Mouse (Mus musculus) adrenal gland (tissue): ENCODE measurements around the gene Washc2.

Experiments
- intact Hi-C: fragments of 180-260 bp; cut with DNase I; formaldehyde crosslinking; loops from one replicate; pipeline ENCODE4 v1.15.1; 2025

The Washc2 gene

DNA sequence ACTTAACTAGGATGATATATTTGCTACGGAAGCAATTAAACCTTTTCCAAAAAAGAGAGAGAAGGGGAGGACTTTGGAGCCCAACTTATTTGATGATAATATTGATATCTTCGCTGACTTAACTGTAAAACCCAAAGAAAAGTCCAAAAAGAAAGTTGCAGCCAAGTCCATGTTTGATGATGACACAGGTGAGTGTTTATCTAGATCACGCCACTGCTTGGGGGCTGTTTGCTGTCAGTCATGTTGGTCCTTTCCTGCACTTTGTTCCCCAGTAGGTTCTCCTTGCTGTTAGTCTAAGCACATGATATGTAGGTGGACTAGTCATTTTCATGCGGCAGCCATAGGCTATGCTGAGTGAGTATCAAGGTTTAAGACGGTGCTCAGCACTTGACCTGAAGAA, 52.6 kb downstream of the Washc2 start:
- intact Hi-C loops, result no loop called here

DNA sequence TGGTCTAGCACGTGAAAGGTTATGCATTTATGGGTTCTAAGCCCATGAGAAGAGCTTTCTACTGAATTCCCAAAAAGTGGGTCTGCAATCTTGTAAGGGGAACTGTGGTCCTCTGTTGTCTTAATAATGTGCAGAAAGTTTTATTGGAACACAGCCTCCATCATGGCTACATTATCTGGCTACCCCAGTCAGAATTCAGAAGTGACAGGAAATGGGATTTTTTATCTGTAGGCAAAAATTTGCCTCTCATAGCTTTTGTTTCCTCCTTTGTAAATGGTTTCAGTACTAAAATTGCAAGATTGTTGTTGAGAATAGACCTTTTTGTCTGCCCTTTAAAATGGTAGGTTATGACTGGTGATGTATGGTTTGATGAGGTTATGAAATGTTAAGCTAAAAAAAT, 55.0 kb downstream of the Washc2 start:
- intact Hi-C loops, result no loop called here

DNA sequence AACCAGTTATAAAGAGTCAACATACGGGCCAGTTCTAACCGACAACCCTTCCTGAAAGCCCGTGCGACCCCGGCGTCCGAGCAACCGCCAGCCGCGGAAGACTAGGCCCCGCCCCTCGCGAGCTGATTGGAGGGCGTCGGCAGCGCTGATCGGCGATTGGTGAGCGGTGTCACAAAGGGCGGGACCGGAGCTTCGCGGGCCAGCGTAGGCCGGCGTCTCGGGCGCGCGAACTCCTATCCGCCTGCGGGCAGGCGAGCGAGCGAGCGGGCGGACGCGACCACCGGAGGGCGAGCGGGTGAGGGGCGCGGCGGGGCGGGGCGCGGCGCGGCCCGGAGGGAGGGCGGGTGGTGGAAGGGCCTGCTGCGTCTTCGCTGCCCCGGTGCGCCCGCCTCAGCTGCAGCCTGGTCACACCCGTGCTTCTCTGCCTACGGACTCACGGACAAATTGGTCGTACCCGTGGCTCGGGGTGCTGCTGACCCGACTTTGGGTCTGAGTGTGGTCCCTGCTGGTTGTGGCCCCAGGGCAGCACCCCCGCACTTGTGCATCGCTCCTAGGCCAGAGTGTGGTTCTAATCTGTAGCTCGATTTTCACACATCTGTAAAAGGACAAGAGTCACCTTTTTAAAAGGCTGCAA, 56.3 kb downstream of the Washc2 start, which contains the start of gene Zfand4:
Gene Zfand4, plus strand, starts transcription at position 205 of the 634 bp plus-strand sequence.
- intact Hi-C loops, result no loop called here

DNA sequence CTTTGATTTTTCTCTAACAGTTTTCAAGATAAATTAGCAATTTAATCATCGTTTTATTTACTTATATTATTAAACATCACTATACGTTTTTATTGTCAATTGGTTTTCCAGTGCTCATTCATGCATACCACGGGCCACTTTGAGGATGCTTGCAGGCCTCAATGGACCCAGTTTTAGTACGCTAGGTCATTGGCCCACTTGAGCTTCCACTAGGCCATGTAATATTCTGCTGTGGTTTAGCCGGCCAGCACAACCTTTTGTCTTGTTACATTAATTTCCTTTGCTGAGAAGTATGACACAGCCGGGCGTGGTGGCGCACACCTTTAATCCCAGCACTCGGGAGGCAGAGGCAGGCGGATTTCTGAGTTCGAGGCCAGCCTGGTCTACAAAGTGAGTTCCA, 57.0 kb downstream of the Washc2 start:
- intact Hi-C loops, result no loop called here

DNA sequence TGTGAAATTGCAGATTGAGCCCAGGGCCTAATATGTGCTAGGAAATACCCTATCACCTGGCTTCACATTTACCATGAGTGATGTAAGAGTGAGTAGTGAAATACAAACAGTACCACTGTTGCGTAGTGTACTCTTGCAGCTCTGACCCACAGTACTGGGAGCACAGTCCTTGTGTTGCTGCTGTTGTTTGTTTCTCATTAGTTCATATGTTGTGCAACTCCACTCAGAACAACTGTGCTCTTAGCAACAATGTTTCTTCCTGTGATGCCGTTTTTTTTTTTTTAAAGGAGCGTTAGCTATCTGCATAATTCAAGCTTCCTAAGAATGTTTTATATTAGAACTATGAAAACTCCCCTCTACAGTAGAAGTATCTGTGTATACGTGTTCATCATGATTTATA, 57.8 kb downstream of the Washc2 start:
- intact Hi-C loops, result no loop called here

DNA sequence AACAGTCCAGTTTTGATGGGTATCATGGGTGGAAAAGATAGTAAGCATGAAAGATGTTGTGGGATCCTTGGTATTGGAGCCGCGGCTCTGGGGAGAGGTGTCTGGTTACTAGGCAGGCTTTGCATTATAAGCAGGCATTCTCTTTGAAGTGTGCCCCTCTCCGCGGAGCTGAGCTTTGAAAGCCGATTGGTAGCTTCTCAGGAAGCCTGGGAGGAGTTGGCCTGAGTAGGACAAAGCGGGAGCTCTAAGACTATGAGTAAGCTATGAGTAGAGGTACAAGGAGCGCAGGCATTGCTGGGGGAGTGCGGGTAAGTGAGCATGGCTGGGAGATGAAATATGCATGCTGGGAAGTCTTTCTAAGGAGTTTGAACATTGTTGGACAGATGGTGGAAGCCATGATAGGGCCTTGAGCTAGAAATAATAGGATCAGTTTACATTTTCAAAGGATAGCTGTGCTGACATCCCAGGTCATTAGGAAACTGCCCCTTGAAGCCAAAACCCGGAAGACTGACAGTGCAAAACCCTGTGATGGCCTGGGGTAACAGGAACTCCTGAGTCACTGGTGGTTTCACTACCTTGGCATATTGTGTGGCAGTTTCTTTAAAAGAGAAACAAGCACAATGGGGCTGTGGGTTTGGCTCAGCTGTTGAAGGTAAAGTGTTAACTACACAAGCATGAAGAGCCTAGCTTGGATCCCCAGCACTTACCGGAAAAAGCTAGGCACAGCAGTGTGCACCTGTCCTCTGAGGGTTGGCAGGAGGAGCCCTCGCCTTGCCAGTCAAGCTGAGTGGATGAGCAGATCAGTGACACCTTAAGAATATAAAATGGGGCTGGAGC, 58.7 kb downstream of the Washc2 start:
- intact Hi-C loops, result no loop called here

DNA sequence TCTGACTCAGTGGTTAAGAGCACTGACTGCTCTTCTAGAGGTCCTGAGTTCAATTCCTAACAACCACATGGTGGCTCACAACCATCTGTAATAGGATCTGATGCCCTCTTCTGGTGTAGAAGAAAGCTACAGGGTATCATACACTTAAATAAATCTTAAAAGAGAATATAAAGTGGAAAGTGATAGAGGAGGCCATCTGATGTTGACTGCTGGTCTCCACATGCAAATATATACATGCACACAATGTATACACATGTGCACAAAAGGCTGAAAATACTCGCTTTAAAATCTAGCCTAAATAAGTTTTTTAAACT, 59.2 kb downstream of the Washc2 start:
- intact Hi-C loops, result no loop called here

DNA sequence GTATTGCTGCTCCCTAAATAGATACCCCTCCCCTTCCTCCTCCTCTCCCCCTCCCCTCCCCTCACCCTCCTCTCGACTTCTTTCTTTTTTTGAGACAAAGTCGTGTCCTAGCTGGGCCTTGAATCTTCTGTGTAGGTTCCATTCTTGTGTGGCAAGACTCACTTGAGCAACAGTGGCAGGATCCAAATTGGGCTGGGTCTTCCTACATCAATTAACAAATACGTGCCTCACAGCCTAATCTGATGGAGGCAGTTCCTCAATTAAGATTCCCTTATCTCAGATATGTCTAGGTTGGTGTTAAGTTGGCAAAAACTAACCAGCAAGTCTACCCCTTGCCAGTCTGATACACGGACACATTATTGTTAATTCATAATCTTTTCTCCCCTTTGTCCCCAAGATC, 67.9 kb downstream of the Washc2 start:
- intact Hi-C loops, result no loop called here

DNA sequence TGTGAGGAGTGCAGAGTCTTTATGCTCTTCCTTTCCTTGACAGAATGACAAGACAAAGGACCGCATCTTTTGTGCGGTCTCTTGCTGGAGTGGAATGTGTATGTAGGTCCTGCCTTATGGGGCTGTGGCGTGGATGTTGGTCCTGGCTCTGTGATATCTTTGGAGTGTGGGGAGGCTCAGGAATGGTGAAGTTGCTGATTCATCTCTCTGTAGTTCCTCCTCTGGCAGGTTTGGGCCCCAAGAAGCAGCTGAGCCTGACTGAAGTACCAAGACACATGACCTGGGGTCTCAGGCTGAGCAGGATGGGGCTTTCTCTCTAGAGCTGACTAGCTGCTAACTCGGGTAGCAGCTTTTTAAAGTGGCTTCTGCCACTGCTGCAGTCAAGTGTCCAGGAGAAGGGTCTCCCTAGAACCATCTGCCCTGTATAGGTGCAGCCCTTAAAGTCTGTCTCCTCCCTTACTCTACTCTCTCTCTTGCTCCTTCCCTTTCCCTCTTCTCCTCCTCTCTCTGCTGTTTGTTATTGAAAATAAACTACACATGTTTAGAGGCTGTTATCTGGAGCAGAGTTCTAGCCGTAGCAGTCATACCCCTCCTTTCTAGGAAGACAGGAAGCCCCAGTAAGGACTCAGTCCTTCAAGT, 71.0 kb downstream of the Washc2 start:
- intact Hi-C loops, result no loop called here

DNA sequence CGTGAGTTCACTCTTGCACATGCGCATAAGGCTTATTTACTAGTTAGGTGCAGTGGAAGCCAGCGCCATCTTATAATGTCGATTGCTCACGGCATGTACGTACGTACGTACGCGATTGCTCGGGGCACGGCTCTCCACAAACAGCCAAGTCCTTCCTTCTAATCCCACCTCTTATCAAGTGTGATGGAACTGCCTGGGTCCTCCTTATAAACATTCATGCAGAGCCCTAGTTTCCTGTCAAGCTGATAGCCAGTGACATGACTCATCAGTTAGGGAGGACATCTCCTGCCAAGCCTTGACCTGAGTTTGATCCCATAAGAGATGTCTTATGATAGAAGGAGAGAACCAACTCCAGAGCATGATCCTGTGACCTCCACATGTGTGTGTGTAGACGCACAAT, 73.2 kb downstream of the Washc2 start:
- intact Hi-C loops, result loop anchor here (5.0 kb wide), 1 partner anchor 141 kb away; no protein-coding TSS in a partner anchor

DNA sequence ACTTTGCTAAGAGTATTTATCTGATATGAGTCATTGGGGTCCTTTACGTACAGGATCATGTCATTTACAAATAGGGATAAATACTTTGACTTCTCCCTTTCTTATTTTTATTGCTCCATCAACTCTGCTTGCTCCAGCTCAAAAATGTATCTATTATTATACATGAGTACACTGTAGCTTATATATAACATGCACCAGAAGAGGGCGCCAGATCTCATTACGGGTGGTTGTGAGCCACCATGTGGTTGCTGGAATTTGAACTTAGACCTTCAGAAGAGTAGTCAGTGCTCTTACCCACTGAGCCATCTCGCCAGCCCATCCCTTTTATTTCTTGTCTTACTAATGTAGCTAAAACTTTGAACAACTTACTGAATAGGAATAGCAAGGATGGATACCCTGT, 74.7 kb downstream of the Washc2 start:
- intact Hi-C loops, result loop anchor here (5.0 kb wide), 1 partner anchor 140 kb away; no protein-coding TSS in a partner anchor

DNA sequence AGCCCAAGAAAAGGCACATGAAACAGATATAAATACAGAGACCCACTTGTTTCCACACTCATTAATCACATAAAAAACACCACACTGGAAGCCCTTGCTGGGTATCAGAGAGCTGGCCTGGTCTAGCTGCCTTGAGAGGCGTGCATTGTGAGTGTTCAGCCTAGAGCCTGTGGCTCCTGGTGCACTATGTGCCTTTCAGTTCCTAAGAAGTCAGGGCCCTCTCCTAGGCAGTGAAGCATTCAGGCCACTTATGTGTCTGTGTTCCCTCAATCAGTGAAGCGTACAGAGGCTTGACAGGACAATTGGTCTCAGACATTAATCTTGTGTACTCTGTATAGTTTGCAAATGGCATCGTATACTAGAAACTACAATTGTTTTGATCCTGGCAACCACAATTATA, 75.4 kb downstream of the Washc2 start:
- intact Hi-C loops, result loop anchor here (5.0 kb wide), 1 partner anchor 139 kb away; no protein-coding TSS in a partner anchor

DNA sequence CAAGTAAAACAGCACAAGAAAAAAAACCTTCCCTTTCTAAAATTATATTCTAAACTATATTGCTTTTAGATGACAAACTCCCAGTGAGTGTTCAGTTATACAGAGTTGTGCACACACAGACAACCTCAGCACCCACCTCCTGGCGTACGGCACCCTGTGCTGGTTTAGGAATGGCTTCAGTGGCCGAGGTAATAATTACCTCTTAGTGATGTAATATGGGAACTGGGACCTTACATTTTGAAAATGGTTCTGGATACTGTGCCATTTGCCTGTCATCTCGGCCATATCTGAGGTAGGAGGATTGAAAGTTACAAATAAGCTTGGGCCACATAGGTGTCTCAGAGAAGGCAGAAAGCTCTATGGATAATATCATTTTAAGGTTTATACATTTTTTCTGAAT, 78.5 kb downstream of the Washc2 start:
- intact Hi-C loops, result no loop called here

DNA sequence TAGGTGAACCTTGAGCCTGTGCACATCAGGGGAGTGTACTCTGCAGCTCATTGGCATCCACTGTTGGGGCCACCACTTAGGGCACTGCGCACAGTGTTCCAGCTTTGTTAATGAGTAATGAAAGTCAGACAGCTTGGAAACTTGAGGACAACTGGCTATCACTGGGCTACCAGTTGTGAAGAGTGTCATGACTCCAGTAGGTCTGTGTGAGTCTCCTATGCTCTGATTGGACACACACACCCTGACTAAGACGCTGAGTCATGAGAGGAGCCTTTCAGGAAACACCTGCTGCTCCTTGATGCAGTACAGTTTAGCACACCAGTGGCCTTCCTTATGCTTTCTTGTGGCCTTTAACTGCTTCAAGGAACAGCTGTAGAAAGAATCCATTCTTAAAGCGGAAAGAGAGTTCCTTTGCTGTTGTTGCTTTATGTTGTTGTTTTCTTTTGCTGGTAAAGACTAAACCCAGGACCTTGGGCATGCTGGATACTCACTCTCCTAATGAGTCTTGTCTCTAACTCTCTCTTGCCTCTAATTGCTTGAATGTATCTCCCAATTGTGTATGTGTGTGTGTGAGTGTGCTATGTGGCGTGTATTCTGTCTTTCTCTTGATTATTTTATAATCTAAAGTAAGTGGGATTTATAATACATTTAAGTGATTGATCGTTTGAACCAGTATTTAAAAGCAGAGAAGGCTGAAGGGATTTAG, 79.2 kb downstream of the Washc2 start:
- intact Hi-C loops, result no loop called here

DNA sequence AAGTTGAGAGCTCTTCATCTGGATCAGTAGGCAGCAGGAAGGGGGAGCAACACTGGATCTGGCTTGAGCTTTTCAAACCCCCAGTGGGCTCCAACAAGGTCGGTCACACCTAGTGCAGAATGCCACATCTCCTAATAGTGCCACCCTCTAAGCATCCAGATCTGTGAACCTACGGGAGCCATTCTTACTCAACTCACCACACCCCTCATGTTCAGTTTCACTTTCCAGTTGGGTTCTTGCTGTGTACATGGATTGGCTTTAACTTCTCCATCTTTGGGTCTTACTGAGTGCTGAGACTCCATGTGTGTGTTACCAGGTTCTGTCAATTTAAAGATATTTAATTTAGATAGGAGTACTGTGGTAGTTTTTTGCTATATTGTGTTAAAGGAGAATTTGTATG, 103.6 kb downstream of the Washc2 start:
- intact Hi-C loops, result no loop called here
